Mouse (Mus musculus): ENCODE data around the gene Pcx. TPM values are rescaled to one million over a fixed set of nuclear protein-coding genes. Genes with fewer than 3 reads are reported as not detected.

Gene Pcx
- polyA plus RNA-seq, 1 experiment from 2014 or later = 14.1 TPM

DNA sequence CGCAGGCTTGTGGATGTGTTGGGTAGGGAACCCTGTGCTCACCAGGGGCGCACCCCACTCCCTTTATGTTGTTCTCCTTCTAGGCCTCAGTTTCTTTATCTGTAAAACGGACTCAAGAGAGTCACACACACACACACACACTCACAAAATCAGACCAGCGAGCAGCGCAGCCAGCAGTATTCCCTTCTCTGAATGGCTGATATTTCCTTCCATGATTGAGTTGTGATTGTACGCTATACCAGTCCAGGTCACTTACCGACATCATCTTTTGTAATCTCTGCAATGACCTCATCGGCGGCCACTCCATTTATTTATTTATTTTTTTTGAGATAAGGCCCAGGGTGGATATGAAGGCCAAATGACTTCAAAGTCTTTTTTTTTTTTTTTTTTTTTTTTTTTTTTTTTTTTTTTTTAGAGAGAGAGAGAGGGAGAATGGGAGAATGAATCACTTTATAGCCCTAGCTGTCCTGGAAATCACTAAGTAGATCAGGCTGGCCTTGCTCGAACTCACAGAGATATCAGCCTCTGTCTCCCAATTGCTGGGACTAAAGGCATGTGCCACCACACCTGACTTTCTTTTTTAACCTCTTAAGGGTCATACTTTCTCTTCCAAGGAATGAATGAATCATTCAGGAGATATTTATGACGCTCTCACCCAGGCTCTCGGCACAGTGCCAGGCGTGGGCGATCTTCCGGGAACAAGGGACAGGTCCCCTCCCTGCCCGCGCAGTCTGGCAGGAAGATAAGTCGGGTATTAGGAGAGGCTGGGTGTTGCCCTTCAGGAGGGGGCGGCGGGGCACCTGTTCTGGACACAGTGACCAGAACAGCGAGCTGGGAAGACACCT lies 32.7 kb upstream of the Pcx start, which contains the start of gene Syt12:
Gene Syt12 (minus strand): TSS at position 103 of the 845 bp plus-strand sequence.
- ATAC-seq (replicated peaks; ENCODE audit: extremely low read depth, insufficient read depth, low FRiP score) = 0 out of 2 replicates have a peak, but pooled peaks have one; percentile 11
- H3K4me2 ChIP-seq (ENCODE audit: low read depth, low read length) = peak within 1 kb of the TSS; percentile 97
- H3K27ac ChIP-seq (ENCODE audit: low read length) = no peak within 1 kb of the TSS
- H3K9ac ChIP-seq (ENCODE audit: low read length) = peak within 1 kb of the TSS; percentile 73
- peak within 1 kb of the TSS; percentile 57 for H3K4me3 ChIP-seq (ENCODE audit: low read length)
- no peaks in the 10 kb centered on the region for H3K36me3 ChIP-seq (ENCODE audit: control insufficient read depth, insufficient read depth)
- H3K4me1 ChIP-seq (ENCODE audit: control insufficient read depth, insufficient read depth, low read length) = peaks cover 8% of the 10 kb centered on the region
- H3K9me3 ChIP-seq (replicated peaks; ENCODE audit: control insufficient read depth, low read length) = no peaks in the 10 kb centered on the region
- H3K27me3 ChIP-seq (ENCODE audit: control insufficient read depth, insufficient read depth, low read length) = peaks cover 30% of the 10 kb centered on the region
- WGBS = 7% methylated on average over 21 of the region's 21 CpGs

DNA sequence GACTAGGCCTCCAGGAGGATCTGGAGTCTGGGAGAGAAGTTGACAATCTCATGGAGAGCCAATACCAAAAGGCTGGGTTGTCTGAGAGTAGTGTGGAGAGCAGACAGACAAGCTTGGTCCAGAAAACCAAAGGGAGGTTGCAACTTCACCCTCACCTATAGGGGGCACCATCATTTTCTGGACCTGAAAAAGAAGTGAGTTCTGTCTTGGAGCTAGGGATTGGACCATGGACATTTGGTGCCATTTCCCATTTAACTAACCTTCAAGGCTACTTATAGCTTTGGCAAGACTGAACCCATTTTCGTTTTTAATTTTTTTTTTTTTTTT lies 32.1 kb upstream of the Pcx start:
- no peak for ATAC-seq (replicated peaks; ENCODE audit: extremely low read depth, insufficient read depth, low FRiP score)
- Histone ChIP-seq H3K27me3 (ENCODE audit: control insufficient read depth, insufficient read depth, low read length) (peaks cover 30% of the 10 kb centered on the region), H3K36me3 (ENCODE audit: control insufficient read depth, insufficient read depth) (no peaks in the 10 kb centered on the region), H3K27ac (ENCODE audit: low read length) (no peak overlapping the region), H3K9ac (ENCODE audit: low read length) (no peak overlapping the region), H3K4me1 (ENCODE audit: control insufficient read depth, insufficient read depth, low read length) (peaks cover 8% of the 10 kb centered on the region), H3K4me3 (ENCODE audit: low read length) (peak overlapping the region; percentile 10; the same call in 1 of the 2 replicates), H3K9me3 (replicated peaks; ENCODE audit: control insufficient read depth, low read length) (no peaks in the 10 kb centered on the region), H3K4me2 (ENCODE audit: low read depth, low read length) (peak overlapping the region; percentile 51)
- 38% methylated on average over 1 of the region's 1 CpGs for WGBS

DNA sequence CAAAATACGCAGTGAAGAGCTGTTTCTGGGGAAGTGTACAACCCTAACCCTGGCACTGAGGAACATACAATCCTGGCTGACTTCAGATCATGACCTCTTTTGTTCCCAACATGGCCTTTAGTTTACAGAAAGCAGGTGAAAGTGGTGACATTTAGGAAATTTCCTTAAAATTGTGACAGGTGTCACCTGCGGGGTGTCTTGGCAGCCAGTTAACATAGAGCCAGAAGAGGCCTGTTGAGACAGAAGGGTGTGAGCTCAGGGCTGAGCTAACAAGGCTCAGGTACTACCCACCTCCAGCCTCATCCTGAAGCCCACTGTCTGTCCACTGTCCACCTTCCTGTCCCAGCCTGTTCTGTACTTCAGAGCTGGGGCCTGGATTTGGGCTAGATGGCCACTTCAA lies 30.2 kb upstream of the Pcx start:
- WGBS = 79% methylated on average over 2 of the region's 2 CpGs
- Histone ChIP-seq H3K27ac (ENCODE audit: low read length) (no peak overlapping the region), H3K4me2 (ENCODE audit: low read depth, low read length) (no peak overlapping the region), H3K9ac (ENCODE audit: low read length) (no peak overlapping the region), H3K27me3 (ENCODE audit: control insufficient read depth, insufficient read depth, low read length) (peaks cover 21% of the 10 kb centered on the region), H3K9me3 (replicated peaks; ENCODE audit: control insufficient read depth, low read length) (no peaks in the 10 kb centered on the region), H3K4me3 (ENCODE audit: low read length) (no peak overlapping the region), H3K36me3 (ENCODE audit: control insufficient read depth, insufficient read depth) (no peaks in the 10 kb centered on the region), H3K4me1 (ENCODE audit: control insufficient read depth, insufficient read depth, low read length) (peaks cover 8% of the 10 kb centered on the region)
- no peak for ATAC-seq (replicated peaks; ENCODE audit: extremely low read depth, insufficient read depth, low FRiP score)

DNA sequence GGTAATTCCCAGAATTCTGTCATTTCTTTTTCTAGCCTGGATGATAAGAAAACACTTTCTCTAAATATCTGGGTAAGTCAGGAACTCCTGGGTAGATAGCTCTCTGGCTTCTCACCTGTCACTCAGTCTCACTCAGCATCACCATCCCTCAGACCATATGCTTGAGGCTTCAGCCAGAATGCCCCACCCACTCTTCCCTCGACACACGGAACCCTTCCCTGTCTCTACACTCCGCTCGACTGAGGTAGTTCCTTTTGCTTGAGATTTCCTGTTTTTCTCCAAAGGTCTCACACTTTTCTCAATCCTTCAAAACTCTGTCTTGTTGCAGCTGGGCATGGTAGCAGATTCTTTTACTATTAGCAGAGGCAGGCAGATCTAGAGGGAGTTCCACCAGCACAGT lies 28.9 kb upstream of the Pcx start:
- Histone ChIP-seq H3K4me3 (ENCODE audit: low read length) (no peak overlapping the region), H3K9ac (ENCODE audit: low read length) (no peak overlapping the region), H3K4me2 (ENCODE audit: low read depth, low read length) (no peak overlapping the region), H3K27me3 (ENCODE audit: control insufficient read depth, insufficient read depth, low read length) (peaks cover 10% of the 10 kb centered on the region), H3K4me1 (ENCODE audit: control insufficient read depth, insufficient read depth, low read length) (peaks cover 8% of the 10 kb centered on the region), H3K36me3 (ENCODE audit: control insufficient read depth, insufficient read depth) (no peaks in the 10 kb centered on the region), H3K27ac (ENCODE audit: low read length) (no peak overlapping the region), H3K9me3 (replicated peaks; ENCODE audit: control insufficient read depth, low read length) (no peaks in the 10 kb centered on the region)
- WGBS = 23% methylated on average over 4 of the region's 4 CpGs
- ATAC-seq (replicated peaks; ENCODE audit: extremely low read depth, insufficient read depth, low FRiP score) = no peak

DNA sequence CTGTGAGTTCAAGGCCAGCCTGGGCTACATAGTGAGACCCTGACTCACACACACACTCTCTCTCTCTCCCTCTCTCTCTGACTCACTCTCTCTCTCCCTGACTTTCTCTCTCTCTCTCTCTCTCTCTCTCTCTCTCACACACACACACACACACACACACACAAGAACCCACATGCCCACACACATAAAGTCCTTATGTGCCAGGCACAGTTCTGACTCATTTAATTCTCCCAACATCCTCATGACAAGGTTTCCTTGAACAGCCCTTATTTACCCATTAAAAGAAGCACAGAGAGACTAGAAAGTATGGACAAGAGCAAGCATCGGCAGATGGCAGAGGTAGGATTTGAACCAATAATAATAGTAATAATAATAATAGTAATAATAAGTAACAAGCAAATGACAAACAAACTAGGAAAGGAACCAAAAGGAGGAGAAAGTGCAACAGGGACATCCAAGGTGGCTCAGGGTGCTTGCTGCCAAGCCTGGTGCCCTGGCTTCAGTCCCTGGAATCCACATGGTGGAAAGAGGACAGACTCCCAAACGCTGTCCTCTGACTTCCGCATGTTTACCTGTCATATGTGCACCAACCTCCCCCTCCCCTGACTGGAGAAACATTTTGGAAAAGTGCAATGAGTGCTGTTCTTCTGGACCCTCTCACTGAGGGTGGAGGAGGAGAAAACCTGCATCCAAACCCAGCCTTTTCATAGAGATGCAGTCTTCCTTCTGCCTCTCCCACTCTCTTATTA lies 28.0 kb upstream of the Pcx start:
- WGBS = 82% methylated on average over 3 of the region's 3 CpGs

DNA sequence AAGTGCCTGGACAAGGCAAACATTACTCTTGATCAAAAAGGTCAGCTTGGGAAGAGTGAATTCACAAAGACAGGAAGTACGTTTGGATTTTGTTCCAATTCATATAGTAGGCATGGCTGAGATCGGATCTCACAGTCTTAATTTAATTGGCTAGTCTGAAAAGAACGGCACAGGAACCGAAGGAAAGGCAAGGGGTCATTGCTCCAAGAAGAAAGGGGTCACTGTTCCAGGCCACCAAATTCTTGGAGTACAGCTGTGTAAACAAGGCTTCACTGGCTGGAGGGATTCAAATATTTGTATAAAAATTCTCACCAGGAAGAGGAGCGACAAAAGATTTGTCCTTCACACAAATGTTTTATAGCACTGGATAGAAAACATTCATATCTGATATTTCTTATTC lies 25.3 kb upstream of the Pcx start:
- WGBS = 43% methylated on average over 5 of the region's 5 CpGs
- no peaks in the 10 kb centered on the region for H3K27me3 ChIP-seq (ENCODE audit: control insufficient read depth, insufficient read depth, low read length)
- no peak overlapping the region for H3K4me2 ChIP-seq (ENCODE audit: low read depth, low read length)
- H3K27ac ChIP-seq (ENCODE audit: low read length) = no peak overlapping the region
- H3K9ac ChIP-seq (ENCODE audit: low read length) = no peak overlapping the region
- H3K9me3 ChIP-seq (replicated peaks; ENCODE audit: control insufficient read depth, low read length) = no peaks in the 10 kb centered on the region
- ATAC-seq (replicated peaks; ENCODE audit: extremely low read depth, insufficient read depth, low FRiP score) = no peak
- no peak overlapping the region for H3K4me3 ChIP-seq (ENCODE audit: low read length)
- no peaks in the 10 kb centered on the region for H3K36me3 ChIP-seq (ENCODE audit: control insufficient read depth, insufficient read depth)
- peaks cover 9% of the 10 kb centered on the region for H3K4me1 ChIP-seq (ENCODE audit: control insufficient read depth, insufficient read depth, low read length)

More for the DNA sequence above, 28.0 kb upstream of the Pcx start:
- Histone ChIP-seq H3K27me3 (ENCODE audit: control insufficient read depth, insufficient read depth, low read length) (peaks cover under 1% of the 10 kb centered on the region; the same call in 1 of the 2 replicates), H3K36me3 (ENCODE audit: control insufficient read depth, insufficient read depth) (no peaks in the 10 kb centered on the region), H3K9me3 (replicated peaks; ENCODE audit: control insufficient read depth, low read length) (no peaks in the 10 kb centered on the region), H3K9ac (ENCODE audit: low read length) (no peak overlapping the region), H3K4me1 (ENCODE audit: control insufficient read depth, insufficient read depth, low read length) (peaks cover 6% of the 10 kb centered on the region), H3K4me3 (ENCODE audit: low read length) (no peak overlapping the region), H3K4me2 (ENCODE audit: low read depth, low read length) (no peak overlapping the region), H3K27ac (ENCODE audit: low read length) (no peak overlapping the region)
- no peak for ATAC-seq (replicated peaks; ENCODE audit: extremely low read depth, insufficient read depth, low FRiP score)

DNA sequence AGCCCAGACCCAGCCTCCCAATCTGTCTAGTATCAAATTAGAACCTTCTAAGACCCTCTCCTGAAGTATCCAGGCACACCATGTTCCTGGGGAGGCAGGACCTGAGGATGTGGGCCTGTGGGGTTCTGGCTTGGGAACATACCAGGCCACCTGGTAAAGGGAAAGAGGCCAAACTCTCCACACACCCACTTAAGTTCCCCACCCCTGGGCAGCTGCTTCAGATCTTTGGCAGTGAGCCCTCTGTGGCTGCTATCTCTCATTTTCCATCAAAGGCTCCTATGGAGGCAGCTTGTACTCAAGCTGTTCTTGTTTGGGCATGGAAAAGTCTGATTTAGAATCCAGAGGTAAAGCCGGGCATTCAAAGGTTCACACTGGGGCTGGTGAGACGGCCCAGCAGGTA lies 22.4 kb upstream of the Pcx start:
- H3K4me2 ChIP-seq (ENCODE audit: low read depth, low read length) = no peak overlapping the region
- H3K4me1 ChIP-seq (ENCODE audit: control insufficient read depth, insufficient read depth, low read length) = peaks cover 9% of the 10 kb centered on the region
- no peak overlapping the region for H3K9ac ChIP-seq (ENCODE audit: low read length)
- no peak for ATAC-seq (replicated peaks; ENCODE audit: extremely low read depth, insufficient read depth, low FRiP score)
- 35% methylated on average over 2 of the region's 2 CpGs for WGBS
- no peaks in the 10 kb centered on the region for H3K9me3 ChIP-seq (replicated peaks; ENCODE audit: control insufficient read depth, low read length)
- no peak overlapping the region for H3K4me3 ChIP-seq (ENCODE audit: low read length)
- H3K27me3 ChIP-seq (ENCODE audit: control insufficient read depth, insufficient read depth, low read length) = no peaks in the 10 kb centered on the region
- H3K27ac ChIP-seq (ENCODE audit: low read length) = no peak overlapping the region
- H3K36me3 ChIP-seq (ENCODE audit: control insufficient read depth, insufficient read depth) = no peaks in the 10 kb centered on the region

DNA sequence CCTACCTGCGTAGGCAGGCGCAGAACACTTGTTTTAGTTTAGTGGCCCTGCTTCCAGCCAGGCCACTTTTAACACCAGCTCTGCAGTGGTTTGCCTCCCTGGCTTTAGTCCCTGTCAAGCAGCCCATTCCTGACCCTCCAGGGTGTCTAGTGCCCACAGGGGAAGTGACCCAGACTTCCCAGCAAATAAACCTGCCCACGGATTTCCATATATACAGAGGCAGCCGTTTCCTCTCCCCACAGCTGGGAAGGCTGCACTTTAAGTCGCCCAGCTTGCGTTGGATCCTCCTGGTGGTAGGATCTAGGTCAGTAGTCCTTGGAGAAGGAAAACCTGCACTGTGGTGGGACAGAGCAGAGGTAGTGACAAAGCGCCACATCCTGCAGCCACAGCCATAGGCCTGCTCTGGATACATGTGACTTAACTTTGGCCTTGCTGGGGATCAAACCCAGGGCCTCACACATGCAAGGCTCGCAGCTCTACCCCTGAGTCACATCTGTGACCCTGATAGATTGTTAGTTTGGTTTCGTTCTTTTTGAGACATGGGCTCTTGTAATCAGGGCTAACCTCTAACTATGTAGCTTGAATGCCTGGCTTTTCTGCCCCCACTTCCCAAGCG lies 19.1 kb upstream of the Pcx start:
- 65% methylated on average over 10 of the region's 10 CpGs for WGBS
- Histone ChIP-seq H3K4me3 (ENCODE audit: low read length) (no peak overlapping the region), H3K4me1 (ENCODE audit: control insufficient read depth, insufficient read depth, low read length) (peaks cover 9% of the 10 kb centered on the region), H3K9ac (ENCODE audit: low read length) (no peak overlapping the region; the same call in 1 of the 2 replicates), H3K27me3 (ENCODE audit: control insufficient read depth, insufficient read depth, low read length) (no peaks in the 10 kb centered on the region; the same call in 1 of the 2 replicates), H3K4me2 (ENCODE audit: low read depth, low read length) (no peak overlapping the region), H3K27ac (ENCODE audit: low read length) (no peak overlapping the region), H3K9me3 (replicated peaks; ENCODE audit: control insufficient read depth, low read length) (no peaks in the 10 kb centered on the region), H3K36me3 (ENCODE audit: control insufficient read depth, insufficient read depth) (no peaks in the 10 kb centered on the region)
- ATAC-seq (replicated peaks; ENCODE audit: extremely low read depth, insufficient read depth, low FRiP score) = no peak
